Mouse (Mus musculus): Measurements from ENCODE around the gene Pars2.

DNA sequence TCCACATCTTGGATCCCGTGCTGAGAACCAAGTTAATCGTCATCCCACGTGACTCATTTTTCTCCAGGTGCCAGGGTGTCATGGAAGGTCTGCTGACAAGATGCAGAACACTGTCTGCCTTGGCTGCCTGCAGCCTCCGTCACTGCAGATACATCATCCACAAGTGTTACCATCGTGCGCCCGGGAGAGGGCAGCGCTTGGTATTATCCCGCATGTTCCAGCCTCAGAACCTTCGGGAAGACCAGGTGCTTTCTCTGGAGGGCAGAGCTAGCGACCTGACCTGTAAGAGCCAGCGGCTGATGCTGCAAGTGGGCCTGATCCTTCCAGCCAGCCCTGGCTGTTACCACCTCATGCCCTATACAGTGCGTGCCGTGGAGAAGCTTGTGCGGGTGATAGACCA, 2.2 kb downstream of the Pars2 start:
- TF ChIP-seq GATA1 (IDR thresholded peaks at IDR 0.05; ENCODE audit: borderline replicate concordance, low read length) (no peak), FLI1 (IDR thresholded peaks at IDR 0.05; ENCODE audit: low read length) (no peak)
